Mouse (Mus musculus) G1E-ER4 (cell line): ENCODE measurements around the gene Rnf39. TPM values are rescaled to one million over a fixed set of nuclear protein-coding genes. Genes with fewer than 3 reads are reported as not detected.

Experiments used
- GATA1 ChIP-seq: IDR thresholded peaks from one replicate; pipeline ENCODE4 v1.8.0; 2012; ENCODE audit warnings: low read length, inconsistent platforms
- polyA plus RNA-seq: library from polyadenylated mRNA; stranded (reverse); fragments of >175 nt; gene quantifications from 2 replicates; pipeline ENCODE4 v1.2.3, GENCODE M21; 2012

The Rnf39 gene
- polyA plus RNA-seq = not detected in 2 replicates

DNA sequence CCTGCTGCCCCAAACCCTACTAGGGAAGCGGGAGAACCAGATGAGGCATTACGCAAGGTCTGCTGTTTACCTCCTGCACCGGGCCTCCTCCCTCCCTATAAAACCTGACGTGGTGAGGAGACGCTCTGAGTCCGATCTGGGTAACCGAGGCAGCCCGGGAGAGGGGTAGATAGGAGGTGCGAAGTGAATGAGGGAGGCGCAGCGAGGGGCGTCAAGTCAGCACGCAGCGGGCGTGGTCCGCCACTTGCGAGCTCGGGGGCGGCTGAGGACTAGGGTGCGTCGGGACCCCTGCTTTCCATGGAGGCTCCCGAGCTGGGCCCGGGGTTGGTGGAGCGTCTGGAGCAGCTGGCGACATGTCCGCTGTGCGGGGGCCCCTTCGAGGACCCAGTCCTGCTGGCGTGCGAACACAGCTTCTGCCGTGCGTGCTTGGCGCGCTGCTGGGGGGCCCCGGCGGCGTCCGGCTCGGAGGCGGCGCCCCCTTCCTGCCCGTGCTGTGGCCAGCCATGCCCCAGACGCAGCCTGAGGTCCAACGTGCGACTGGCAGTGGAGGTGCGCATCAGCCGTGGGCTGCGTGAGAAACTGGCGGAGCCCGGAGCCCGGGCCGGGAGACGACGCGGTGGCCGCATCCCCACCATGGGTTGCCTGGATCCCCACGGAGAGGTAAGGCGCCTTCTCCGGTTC lies at the start of gene Rnf39:
Gene Rnf39 (plus strand): TSS at position 128 of the 681 bp plus-strand sequence.
- TF ChIP-seq GATA1 = no peak

DNA sequence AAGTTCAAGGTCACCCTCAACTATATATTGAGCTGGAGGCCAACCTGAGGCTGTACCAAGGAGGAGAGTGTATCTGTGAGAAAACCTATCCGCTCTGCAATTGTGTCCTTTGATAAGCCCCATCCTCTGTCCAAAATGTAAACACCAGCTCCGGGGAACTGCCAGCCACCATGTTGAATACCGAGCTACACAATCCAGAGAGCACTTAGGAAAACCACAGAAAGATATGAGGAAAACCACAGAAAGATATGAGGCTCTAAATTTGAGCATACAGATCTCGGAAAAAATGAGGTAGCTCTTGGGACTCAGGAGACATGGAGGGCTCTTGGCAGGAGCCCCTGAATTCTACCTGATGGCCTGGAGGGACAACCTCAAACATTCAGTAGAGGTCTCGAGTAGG lies 49.3 kb upstream of the Rnf39 start:
- TF ChIP-seq GATA1 = peak; percentile 31

DNA sequence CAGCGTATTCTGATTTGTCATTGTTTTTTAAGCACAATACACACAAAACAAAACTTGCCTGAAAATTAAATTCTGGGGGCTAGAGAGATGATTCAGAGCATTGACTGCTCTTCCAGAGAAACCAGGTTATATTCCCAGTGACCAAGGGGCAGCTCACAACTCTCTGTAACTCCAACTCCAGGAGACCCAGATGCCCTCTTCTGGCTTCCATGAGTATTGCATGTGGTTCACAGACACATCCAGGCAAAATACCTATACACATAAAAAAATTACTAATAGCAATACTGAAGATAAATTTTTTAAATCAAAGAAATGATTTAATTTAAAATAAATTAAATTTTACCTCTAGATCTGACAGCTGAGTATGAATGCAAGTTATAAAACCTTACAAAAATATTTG lies 46.1 kb upstream of the Rnf39 start:
- no peak for TF ChIP-seq GATA1

DNA sequence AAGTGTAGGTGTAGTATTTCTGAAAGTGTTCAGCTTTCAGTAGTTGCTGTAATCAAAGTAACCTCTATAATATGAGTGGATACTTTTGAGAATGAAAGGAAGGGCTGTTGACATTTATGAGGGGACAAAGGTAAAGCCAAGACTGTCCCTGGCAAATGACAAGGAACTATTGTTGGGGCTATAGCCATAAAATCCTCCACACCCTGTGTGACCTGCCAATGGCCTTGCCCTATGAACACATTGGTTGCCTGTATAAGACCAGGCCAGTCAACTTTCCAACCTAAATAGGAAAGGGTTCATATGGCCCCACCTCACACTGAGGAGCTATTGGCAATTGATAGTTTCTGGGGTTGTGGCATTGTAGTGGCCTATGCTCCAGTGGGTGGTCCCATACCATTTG lies 45.7 kb upstream of the Rnf39 start:
- no peak for TF ChIP-seq GATA1

DNA sequence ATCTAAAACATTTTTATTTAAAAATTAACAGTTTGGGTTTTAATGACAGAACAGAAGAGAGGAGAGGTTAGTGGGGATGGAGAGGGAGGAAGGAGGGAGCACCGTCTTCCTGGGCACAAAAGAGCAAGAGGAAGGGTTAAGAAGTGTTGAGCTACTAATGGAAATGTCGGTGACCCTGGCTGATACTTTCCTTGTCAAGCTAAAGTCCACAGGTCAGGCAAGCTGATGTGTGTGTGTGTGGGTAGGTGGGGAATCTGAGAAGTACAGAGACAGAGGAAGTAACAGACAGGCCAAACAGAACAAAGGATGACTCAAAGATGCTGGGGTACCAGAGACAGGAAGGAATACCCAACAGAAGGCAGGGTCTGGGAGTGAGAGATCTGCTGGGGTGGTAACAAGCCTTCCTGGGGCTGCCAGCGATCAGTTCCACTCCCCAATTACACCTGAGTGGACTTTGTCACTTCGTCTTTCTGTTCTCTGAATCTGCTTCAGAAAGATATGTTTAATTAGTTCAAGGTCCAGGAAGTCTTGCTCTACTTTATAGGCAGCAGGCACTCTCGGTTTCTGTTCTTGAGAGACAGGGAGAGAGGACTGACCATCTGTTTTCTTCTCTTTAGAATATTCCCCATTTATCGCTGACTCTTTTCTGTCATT lies 45.0 kb upstream of the Rnf39 start, which contains the start of gene Trim31:
Gene Trim31 (plus strand): TSS at position 567 of the 654 bp plus-strand sequence.
- TF ChIP-seq GATA1 = no peak

DNA sequence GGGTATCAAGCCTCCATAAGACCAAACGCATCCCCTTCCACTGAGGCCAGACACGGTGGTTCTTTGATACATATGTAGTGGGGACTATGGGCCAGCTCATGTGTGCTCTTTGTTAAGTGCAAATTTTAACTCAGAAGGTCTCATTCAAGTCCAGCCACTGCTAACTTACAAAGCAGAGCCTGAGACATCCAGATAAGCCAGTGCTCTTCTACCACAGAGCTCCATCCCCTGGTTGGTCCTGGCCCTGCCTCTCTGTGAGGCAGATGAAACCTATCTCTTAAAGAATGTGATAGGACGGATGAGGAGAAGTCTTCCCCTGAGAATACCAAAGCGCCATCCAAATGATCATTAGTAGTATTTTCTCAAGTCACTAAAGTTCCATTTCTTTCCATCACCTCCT lies 43.3 kb upstream of the Rnf39 start:
- no peak for TF ChIP-seq GATA1

DNA sequence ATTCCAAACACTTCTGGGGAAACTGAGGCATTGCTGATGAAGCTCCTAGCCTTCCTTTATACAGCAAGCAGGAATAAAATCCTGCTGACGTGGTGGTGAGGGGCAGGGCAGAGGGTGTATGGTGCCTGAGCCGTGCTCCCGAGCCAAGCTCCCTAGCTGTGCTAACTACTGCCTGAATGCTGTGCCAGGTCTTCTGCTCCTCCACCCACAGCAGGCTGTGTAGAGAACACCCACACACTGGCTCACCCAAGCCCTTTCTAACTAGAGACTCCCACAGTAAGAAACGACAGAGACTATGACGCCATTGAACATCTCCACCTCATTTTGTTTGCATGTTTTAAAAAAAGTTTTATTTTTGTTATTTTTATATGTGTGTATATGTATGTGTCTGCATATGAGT lies 42.7 kb upstream of the Rnf39 start:
- no peak for TF ChIP-seq GATA1

DNA sequence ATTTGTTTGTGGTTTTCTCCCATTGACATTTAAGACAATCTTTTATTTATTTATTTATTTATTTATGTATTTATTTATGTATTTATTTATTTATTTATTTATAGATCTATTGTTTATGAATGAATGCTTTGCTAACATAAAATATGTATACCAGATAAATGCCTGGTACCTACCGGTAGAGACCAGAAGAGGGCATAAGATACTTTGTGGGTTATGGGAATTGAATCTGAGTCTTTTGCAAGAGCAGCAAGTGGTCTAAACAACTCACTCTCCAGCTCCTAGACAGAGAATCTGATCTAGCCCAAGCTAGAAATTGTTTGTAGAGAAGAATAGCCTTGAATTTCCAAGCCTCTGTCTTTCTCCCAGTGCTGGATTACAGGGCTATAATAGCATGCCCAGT lies 42.0 kb upstream of the Rnf39 start:
- no peak for TF ChIP-seq GATA1

DNA sequence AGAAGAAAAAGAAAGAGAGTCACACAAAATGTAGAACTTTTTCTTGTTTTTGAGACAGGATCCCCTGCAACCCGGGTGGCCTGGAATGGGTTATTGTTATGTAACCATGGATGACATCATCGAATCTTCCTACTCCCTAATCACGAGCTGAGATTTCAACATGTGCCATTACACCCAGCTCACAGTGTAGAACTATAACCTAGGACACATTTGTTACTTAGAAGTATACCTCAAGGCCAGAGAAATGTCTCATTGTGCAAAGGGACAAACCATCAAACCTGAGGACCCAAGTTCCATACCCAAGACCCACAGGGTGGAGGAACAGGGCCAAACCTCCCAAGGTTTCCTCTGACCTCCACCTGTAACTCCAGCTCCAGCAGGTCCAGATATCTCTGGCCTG lies 39.1 kb upstream of the Rnf39 start:
- TF ChIP-seq GATA1 = no peak

DNA sequence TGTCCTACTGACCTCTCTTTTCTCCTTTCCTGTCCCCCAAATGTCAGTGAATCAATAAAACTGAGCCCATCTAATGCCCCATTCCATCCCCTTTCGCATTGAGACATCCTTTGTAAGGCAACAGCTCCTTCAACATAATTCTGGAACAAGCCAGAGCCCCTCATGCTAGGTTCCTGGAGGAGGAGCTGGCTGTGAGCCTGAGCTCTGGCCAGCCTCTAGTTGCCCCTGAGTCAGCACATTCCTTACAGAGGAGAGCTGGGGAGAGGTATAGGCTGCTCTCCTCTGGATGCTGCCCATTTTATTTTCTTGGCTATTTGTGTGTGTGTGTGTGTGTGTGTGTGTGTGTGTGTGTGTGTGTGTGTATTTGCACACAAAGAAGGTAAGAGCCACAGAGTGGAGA lies 34.5 kb upstream of the Rnf39 start:
- no peak for TF ChIP-seq GATA1

DNA sequence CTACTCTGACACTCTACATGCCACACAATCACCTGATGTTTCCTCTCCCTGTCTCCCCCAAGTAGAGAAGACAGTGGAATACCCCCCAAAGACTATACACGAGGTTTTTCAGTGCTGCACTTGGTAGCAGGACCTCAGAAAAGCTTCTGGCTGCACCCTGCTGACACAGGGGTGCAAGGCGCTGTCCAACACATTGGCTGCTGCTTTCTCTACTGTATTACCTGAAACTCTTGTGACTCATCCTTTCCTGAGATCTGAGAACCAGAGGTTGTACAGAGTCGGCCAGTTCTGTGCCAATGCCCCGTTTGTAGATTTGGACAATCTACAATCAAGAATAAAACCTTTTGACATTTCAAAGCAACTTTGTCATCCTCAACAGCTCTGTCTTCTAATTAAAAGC lies 32.9 kb upstream of the Rnf39 start:
- no peak for TF ChIP-seq GATA1

DNA sequence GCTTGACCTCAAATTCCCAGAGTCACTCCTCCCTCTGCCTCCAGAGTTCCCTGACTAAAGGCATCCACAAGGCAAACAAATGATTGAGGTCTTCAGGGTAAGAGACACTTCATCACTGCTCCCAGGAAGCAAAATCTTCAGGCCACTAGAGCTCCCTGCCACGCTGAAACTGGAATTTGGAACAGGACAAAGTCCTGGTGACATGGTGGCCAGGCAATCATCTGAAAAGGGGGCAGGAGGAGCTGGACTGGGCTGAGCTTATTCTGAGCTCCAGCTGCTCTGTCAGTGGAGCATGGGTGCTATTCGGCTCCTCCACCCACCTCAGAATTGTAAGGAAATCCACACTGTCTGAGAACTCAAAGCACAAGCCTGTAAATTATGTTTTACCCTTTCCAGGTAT lies 30.7 kb upstream of the Rnf39 start:
- no peak for TF ChIP-seq GATA1

DNA sequence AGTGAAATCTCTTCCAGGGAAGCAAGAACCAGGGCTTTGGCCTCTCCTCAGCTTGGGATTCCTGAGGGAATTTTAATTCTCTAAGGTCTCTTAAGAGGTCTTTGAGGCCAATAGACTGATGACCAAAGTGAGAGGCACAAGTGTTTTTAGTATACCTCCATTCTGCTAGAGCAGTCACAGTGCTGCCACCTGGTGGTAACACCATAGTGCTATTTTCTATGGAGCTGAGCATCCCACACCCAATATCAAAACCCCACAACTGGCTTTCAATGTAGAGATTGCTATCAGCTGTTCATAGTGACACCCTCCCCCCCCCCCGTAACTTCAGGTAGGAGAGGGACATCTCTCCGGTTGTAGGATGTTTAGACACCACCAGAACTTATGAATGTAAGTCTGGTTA lies 28.6 kb upstream of the Rnf39 start:
- TF ChIP-seq GATA1 = no peak

DNA sequence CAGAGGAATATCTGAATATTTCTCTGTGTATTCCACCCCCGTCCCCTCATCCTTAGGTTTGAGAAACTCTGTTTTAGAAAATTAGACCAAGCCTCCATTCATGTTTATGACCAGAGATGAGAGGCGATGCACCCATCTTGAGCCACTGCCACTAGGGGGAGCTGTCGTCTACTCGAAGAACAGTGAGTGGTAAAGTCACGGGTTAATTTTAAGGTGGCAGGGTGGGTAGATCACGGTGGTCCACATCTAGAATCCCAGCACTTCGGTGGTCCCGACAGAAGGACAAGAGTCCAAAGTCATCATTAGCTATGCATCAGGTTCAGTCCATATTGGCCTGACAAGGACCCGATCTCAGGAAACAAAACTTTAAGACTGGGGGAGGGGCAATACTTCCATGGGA lies 27.6 kb upstream of the Rnf39 start:
- no peak for TF ChIP-seq GATA1

DNA sequence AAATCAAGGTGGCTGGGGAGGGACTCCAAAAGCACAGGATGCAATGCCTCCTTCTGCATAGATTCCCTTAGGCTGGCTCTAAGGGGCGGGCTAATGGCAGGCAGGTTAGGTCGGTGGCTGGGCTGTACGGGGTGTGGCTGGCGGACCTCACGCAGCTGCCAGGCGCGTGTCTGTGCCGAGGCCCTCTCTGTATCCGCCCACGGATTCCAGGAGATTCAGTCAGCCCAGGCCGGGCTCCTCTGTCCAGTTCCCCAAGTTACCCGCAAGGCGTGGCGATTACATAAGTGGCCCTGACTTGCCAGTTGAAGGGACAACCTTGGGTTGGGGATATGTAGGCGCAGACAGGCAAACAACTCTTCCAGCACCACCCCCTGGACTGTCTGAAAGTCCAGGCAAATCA lies 22.5 kb upstream of the Rnf39 start:
- no peak for TF ChIP-seq GATA1

DNA sequence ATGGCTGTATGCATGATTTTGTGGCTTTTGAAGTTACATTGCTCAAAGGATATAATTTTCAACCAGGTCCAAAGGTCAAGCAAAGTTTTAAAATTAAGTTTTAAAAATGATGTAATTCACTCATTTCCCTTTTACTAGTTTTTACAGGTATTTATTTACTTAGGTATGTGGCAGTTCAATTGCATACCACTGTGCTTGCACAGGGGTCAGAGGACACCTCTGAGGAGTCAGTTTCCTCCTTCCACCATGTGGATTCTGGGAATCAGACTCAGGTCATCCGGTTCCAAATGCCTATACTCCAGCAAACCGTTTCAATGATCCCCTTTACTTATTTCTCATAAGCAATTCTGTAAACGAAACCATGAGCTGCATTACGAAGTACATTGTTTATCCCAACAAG lies 20.0 kb upstream of the Rnf39 start:
- no peak for TF ChIP-seq GATA1

DNA sequence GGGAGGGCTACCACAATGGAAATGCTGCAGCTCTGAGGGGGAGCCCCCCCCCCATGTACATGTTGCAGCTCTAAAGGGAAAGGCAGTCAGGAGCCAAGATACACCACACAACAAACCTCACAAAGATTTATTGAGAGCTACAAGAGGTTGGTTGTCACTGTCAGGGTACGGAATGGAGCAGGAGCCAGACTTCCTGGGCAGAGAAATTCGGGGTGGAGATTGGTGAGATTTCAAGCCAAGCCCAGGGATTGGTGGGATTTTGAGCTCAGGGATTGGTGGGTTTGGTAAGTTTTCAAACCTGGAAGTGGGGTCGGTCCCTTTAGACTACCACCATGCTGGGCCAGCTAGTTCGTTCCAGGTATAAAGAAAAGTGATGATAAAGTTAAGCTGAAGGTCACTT lies 19.2 kb upstream of the Rnf39 start:
- TF ChIP-seq GATA1 = no peak
